Mouse (Mus musculus) lung, embryonic 15.5 days (tissue): ENCODE measurements around the gene Ppa1. TPM values are rescaled to one million over a fixed set of nuclear protein-coding genes. Genes with fewer than 3 reads are reported as not detected.
"Not testable (repeated sequence)": the region's sequence is repeated elsewhere in the genome, so short reads cannot be mapped to it uniquely, and the experiment has no call there.

Experiments
- ATAC-seq: fragments of 200-750 bp; cut with Nextera tagmentation; 2 replicates; pipeline ENCODE4 v1.8.0; 2017; ENCODE audit warnings: moderate number of reproducible peaks, borderline replicate concordance; ENCODE audit not compliant: low FRiP score, low TSS enrichment; ENCODE audit errors: extremely low read depth
- H3K27ac ChIP-seq: fragments of 300-500 bp; sonication (generic); 2 replicates; pipeline ENCODE4 v1.5.1; 2015; ENCODE audit warnings: moderate library complexity, mild to moderate bottlenecking, inconsistent platforms
- H3K27me3 ChIP-seq: fragments of 300-500 bp; sonication (generic); 2 replicates; pipeline ENCODE4 v1.6.1; 2015; ENCODE audit warnings: inconsistent platforms
- H3K36me3 ChIP-seq: fragments of 300-500 bp; sonication (generic); 2 replicates; pipeline ENCODE4 v1.6.1; 2015; ENCODE audit warnings: inconsistent platforms
- H3K4me1 ChIP-seq: fragments of 300-500 bp; sonication (generic); 2 replicates; pipeline ENCODE4 v1.6.1; 2015; ENCODE audit warnings: inconsistent platforms
- H3K4me2 ChIP-seq: fragments of 300-500 bp; sonication (generic); 2 replicates; pipeline ENCODE4 v1.6.1; 2015; ENCODE audit warnings: inconsistent platforms, mild to moderate bottlenecking, moderate library complexity
- H3K4me3 ChIP-seq: fragments of 300-500 bp; sonication (generic); 2 replicates; pipeline ENCODE4 v1.5.1; 2015; ENCODE audit warnings: mild to moderate bottlenecking, inconsistent platforms
- H3K9ac ChIP-seq: fragments of 300-500 bp; sonication (generic); 2 replicates; pipeline ENCODE4 v1.6.1; 2015; ENCODE audit warnings: inconsistent platforms
- H3K9me3 ChIP-seq: fragments of 300-500 bp; sonication (generic); 2 replicates; pipeline ENCODE4 v1.6.1; 2016; ENCODE audit warnings: inconsistent platforms
- WGBS: fragments of 180-500 bp; shearing (Covaris S2); methylation state at CpG from one replicate; pipeline ENCODE4 v1.1.7; 2015; 5-methylcytosine and 5-hydroxymethylcytosine counted together
- polyA plus RNA-seq: library from polyadenylated mRNA; unstranded; fragments of >200 nt; fragmentation: Nextera tagmentation; extraction: Ambion mirVana; gene quantifications from 2 replicates; pipeline ENCODE4 v1.2.1, GENCODE M21; 2015

Ppa1 gene
- polyA plus RNA-seq, 1 experiment from 2014 or later, result 171 TPM

- WGBS, result 45% methylated on average over 3 of the region's 3 CpGs
- not testable (repeated sequence) for H3K4me2 ChIP-seq
These were observed 24.5 kb upstream of the Ppa1 start for GRCm38 (mm10) chr10:61623874-61624273.

GRCm38 (mm10) chr10:61624771-61625170 is 23.6 kb upstream of the Ppa1 start:
- peaks cover 30% of the 10 kb centered on the region for H3K4me1 ChIP-seq
- H3K4me2 ChIP-seq, result no peak overlapping the region
- no peaks in the 10 kb centered on the region for H3K36me3 ChIP-seq
- H3K4me3 ChIP-seq, result no peak overlapping the region
- no peak overlapping the region for H3K9ac ChIP-seq
- H3K27me3 ChIP-seq, result peaks cover 21% of the 10 kb centered on the region
- H3K27ac ChIP-seq, result no peak overlapping the region
- WGBS, result 35% methylated on average over 5 of the region's 5 CpGs
- ATAC-seq, result no peak
- H3K9me3 ChIP-seq, result no peaks in the 10 kb centered on the region

More at GRCm38 (mm10) chr10:61623874-61624273, 24.5 kb upstream of the Ppa1 start:
- ATAC-seq, H3K27ac ChIP-seq, H3K9me3 ChIP-seq, H3K4me3 ChIP-seq, H3K9ac ChIP-seq, H3K36me3 ChIP-seq: not testable (repeated sequence)
- Histone ChIP-seq H3K27me3 (peaks cover 21% of the 10 kb centered on the region), H3K4me1 (peaks cover 30% of the 10 kb centered on the region)

GRCm38 (mm10) chr10:61625381-61626257 is 22.7 kb upstream of the Ppa1 start:
- Histone ChIP-seq H3K4me1 (peaks cover 30% of the 10 kb centered on the region), H3K4me2 (peak overlapping the region; percentile 89), H3K4me3 (peak overlapping the region; percentile 37), H3K27me3 (peaks cover 21% of the 10 kb centered on the region), H3K36me3 (no peaks in the 10 kb centered on the region), H3K9me3 (no peaks in the 10 kb centered on the region), H3K27ac (no peak overlapping the region), H3K9ac (peak overlapping the region; percentile 13; the same call in 1 of the 2 replicates)
- ATAC-seq, result no peak; the same call in 1 of the 2 replicates
- 4% methylated on average over 74 of the region's 74 CpGs for WGBS

GRCm38 (mm10) chr10:61626551-61626950 is 21.8 kb upstream of the Ppa1 start:
- no peak overlapping the region for H3K4me2 ChIP-seq
- H3K9ac ChIP-seq, result no peak overlapping the region
- H3K27me3 ChIP-seq, result peaks cover 21% of the 10 kb centered on the region
- H3K4me3 ChIP-seq, result no peak overlapping the region
- peak overlapping the region; percentile 69; the same call in 1 of the 2 replicates for H3K27ac ChIP-seq
- WGBS, result 49% methylated on average over 3 of the region's 3 CpGs
- H3K4me1 ChIP-seq, result peaks cover 30% of the 10 kb centered on the region
- no peaks in the 10 kb centered on the region for H3K36me3 ChIP-seq
- no peaks in the 10 kb centered on the region for H3K9me3 ChIP-seq
- 0 out of 2 replicates have a peak, but pooled peaks have one; percentile 17 for ATAC-seq

GRCm38 (mm10) chr10:61627195-61627937 is 21.0 kb upstream of the Ppa1 start:
- H3K9me3 ChIP-seq, result no peaks in the 10 kb centered on the region
- ATAC-seq, result peak; percentile 15; the same call in 1 of the 2 replicates
- H3K36me3 ChIP-seq, result no peaks in the 10 kb centered on the region
- peak overlapping the region; percentile 69 for H3K27ac ChIP-seq
- 23% methylated on average over 15 of the region's 15 CpGs for WGBS
- H3K4me2 ChIP-seq, result no peak overlapping the region
- no peak overlapping the region for H3K4me3 ChIP-seq
- no peak overlapping the region for H3K9ac ChIP-seq
- peaks cover 21% of the 10 kb centered on the region for H3K27me3 ChIP-seq
- peaks cover 30% of the 10 kb centered on the region for H3K4me1 ChIP-seq

GRCm38 (mm10) chr10:61627938-61628250 is 20.5 kb upstream of the Ppa1 start:
- Histone ChIP-seq H3K9me3 (no peaks in the 10 kb centered on the region), H3K36me3 (no peaks in the 10 kb centered on the region), H3K4me1 (peaks cover 30% of the 10 kb centered on the region), H3K27ac (peak overlapping the region; percentile 69; the same call in 1 of the 2 replicates), H3K9ac (no peak overlapping the region), H3K27me3 (peaks cover 21% of the 10 kb centered on the region), H3K4me3 (no peak overlapping the region), H3K4me2 (no peak overlapping the region)
- 65% methylated on average over 4 of the region's 4 CpGs for WGBS
- no peak for ATAC-seq

GRCm38 (mm10) chr10:61632445-61632844 is 15.9 kb upstream of the Ppa1 start:
- Histone ChIP-seq H3K27ac (no peak overlapping the region), H3K4me1 (peaks cover 8% of the 10 kb centered on the region), H3K4me2 (no peak overlapping the region), H3K4me3 (no peak overlapping the region), H3K36me3 (no peaks in the 10 kb centered on the region), H3K9ac (no peak overlapping the region), H3K9me3 (0 out of 2 replicates have a peak, but pooled peaks cover 5% of the 10 kb centered on the region), H3K27me3 (no peaks in the 10 kb centered on the region)
- 68% methylated on average over 10 of the region's 10 CpGs for WGBS
- no peak for ATAC-seq

GRCm38 (mm10) chr10:61637055-61637454 is 11.3 kb upstream of the Ppa1 start:
- H3K27ac ChIP-seq, result no peak overlapping the region
- H3K36me3 ChIP-seq, result no peaks in the 10 kb centered on the region
- 0 out of 2 replicates have a peak, but pooled peaks cover 5% of the 10 kb centered on the region for H3K9me3 ChIP-seq
- no peak overlapping the region for H3K4me2 ChIP-seq
- 75% methylated on average over 7 of the region's 7 CpGs for WGBS
- H3K9ac ChIP-seq, result no peak overlapping the region
- no peaks in the 10 kb centered on the region for H3K4me1 ChIP-seq
- no peak for ATAC-seq
- no peaks in the 10 kb centered on the region for H3K27me3 ChIP-seq
- no peak overlapping the region for H3K4me3 ChIP-seq

GRCm38 (mm10) chr10:61640363-61640762 is 8.0 kb upstream of the Ppa1 start:
- Histone ChIP-seq H3K4me1 (no peaks in the 10 kb centered on the region), H3K27me3 (no peaks in the 10 kb centered on the region), H3K9me3 (0 out of 2 replicates have a peak, but pooled peaks cover 5% of the 10 kb centered on the region), H3K4me2 (no peak overlapping the region), H3K4me3 (no peak overlapping the region), H3K27ac (no peak overlapping the region), H3K9ac (no peak overlapping the region), H3K36me3 (no peaks in the 10 kb centered on the region)
- ATAC-seq, result no peak
- WGBS, result 66% methylated on average over 4 of the region's 4 CpGs

- 68% methylated on average over 7 of the region's 7 CpGs for WGBS
- H3K9ac ChIP-seq, result no peak overlapping the region
These were observed 1.8 kb upstream of the Ppa1 start for GRCm38 (mm10) chr10:61646557-61646956.

GRCm38 (mm10) chr10:61648737-61649645 is 639 bp downstream of the Ppa1 start:
- Histone ChIP-seq H3K9me3 (no peaks in the 10 kb centered on the region), H3K27me3 (no peaks in the 10 kb centered on the region), H3K4me3 (peak overlapping the region; percentile 67), H3K36me3 (no peaks in the 10 kb centered on the region), H3K4me1 (peaks cover 13% of the 10 kb centered on the region), H3K9ac (peak overlapping the region; percentile 73), H3K4me2 (peak overlapping the region; percentile 84), H3K27ac (peak overlapping the region; percentile 74)
- under 1% methylated on average over 47 of the region's 49 CpGs for WGBS
- no peak for ATAC-seq

More at GRCm38 (mm10) chr10:61646557-61646956, 1.8 kb upstream of the Ppa1 start:
- H3K4me2 ChIP-seq, result no peak overlapping the region
- ATAC-seq, result no peak
- peaks cover 13% of the 10 kb centered on the region for H3K4me1 ChIP-seq
- no peak overlapping the region for H3K4me3 ChIP-seq
- no peaks in the 10 kb centered on the region for H3K27me3 ChIP-seq
- H3K27ac ChIP-seq, result no peak overlapping the region
- H3K9me3 ChIP-seq, result no peaks in the 10 kb centered on the region
- H3K36me3 ChIP-seq, result no peaks in the 10 kb centered on the region
